Mouse (Mus musculus) retina, postnatal 7 days (tissue): Measurements from ENCODE around the gene Osbpl6.

Experiments
- DNase-seq: peaks from one replicate; pipeline ENCODE4 v3.0.0-alpha.2; 2012; ENCODE audit warnings: low read depth, low spot score

Osbpl6 gene

DNA sequence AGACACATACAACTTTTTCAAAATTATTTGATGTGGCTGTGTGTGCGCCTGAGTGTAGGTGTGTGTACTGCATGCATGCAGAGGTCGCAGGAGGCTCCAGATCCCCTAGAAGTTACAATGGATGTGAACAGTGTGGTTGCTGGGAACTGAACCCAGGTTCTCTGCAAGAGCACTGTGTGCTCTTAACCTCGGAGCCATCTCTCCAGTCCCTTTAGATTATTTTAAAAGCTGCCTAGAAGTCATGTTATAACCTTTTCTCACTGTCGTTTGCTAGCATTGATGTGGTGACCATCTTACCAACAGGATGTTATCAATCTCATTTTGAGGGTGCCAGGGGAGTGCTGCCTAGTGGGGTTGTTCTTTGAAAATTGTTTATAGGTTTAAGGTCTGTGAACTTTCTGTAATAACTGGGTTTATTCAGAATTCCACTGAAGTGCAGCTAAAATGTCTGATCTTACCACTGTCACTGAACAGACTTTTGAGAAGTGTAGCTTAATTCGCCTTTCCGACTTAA is 15.2 kb downstream of the Osbpl6 start:
- no peak for DNase-seq

DNA sequence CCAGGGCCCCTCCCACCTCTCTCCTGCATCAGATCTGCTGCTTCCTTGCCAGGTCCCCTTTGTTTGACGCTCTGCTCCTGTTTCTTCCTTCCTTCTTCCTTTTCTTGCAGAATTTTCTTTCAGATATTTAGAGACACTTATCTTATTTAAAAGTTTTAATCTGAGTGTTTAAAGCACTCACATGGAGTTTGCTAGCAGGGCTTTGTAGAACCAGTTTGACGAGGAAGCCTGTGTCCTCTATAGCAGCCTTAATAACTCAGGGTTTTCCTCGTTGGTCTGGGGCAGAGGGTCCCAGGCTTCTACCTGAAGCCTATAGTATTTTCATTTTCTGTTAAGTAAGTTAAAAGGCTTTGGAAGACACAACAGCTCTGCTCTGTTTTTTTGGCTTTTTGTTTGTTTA is 20.5 kb downstream of the Osbpl6 start:
- DNase-seq, result no peak

DNA sequence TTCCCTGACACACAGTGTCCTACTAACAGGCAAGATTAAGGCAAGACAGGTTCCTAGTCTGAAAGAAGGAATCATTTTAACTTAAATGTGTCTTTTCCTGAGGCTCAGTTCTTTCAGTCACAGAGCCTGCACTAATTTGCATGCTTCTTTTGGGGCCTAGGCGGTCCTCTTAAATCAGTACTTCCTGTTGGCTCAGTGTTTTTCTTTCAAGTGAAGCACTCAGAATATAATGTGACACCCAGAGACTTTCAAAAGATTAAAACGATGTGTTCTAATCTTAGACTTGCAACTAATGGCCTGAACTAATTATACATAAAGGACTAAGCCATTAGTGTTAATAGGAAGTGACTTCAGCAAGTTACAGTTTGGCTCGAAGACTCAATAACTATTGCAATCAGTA is 23.0 kb downstream of the Osbpl6 start:
- no peak for DNase-seq

DNA sequence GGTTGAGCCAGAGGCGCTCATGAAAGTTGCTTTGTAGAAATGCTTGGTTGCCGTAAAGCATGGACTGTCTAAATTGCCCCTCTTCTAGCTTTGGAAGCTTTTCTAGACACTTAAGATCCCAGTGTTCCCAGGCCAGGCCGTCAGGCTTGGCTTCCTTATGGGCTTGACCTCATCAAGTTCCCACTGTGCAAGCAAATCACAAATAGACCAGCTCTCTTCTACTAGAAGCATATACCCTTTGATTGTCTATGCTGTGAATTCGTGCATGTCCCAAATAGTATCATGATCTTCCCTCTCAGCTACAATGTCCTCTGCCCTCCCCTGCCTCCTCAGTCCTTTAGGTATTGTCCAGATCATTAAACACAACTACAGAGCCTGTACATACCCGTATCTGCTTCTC is 23.5 kb downstream of the Osbpl6 start:
- DNase-seq, result no peak

DNA sequence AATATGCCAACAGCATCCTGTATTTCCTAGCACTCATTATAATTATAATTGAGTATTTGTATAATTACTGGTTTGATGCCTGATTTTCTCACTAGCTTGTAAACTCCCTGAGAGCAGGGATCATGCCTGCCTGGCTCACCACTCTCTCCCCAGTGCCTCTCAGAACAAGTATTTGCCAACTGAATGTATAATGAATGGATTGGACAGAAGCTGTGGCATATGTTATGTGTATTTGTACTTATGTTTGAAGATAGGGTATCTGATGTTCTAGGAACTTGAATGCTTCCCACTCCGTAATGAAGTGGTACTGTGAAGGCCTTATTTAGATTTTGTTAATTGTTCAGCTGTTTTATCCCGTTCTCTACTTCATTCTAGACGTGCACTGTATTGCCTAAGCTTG is 24.2 kb downstream of the Osbpl6 start:
- DNase-seq, result no peak

DNA sequence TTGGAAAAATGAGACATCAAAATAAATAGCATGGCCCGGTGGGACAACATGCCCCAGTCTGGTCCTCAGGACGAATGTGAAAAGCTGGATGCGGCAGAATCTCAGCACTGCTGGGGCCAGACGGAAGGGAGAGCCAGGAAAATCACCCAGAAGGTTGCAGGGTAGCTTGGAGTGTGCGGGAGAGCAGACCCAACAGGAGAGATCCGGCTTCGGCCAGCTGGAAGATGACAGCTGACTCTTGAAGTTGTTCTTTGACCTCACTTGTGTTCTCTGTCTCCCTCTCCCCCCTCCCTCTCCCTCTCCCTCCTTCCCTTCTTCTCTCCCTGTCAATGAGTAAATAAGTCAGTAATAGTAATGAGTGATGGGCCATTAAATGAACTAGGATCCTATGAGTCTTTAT is 27.9 kb downstream of the Osbpl6 start:
- no peak for DNase-seq

DNA sequence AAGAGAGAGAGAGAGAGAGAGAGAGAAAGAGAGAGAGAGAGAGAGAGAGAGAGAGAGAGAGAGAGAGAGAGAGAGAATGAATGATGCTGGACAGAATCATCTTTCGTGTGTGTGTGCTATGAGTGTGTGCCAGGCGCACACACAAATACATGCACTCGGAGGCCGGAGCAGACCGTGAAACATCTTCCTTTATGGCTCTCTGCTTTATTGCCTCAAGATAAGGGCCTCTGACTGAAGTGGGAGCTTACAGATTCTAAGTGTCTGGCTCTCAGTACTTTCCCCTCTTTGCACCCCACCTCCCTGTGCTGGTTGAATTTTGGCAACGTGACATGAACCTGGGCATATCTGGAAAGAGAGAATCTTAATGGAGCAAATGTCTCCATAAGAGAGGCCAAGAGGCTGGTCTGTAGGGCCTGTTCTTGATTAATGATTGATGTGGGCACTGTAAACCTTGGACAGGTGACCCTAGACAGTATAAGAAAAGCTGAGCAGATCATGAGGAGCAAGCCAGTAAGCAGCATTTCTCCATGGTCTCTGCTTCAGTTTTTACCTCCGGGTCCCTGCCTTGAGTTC is 29.4 kb downstream of the Osbpl6 start:
- no peak for DNase-seq

DNA sequence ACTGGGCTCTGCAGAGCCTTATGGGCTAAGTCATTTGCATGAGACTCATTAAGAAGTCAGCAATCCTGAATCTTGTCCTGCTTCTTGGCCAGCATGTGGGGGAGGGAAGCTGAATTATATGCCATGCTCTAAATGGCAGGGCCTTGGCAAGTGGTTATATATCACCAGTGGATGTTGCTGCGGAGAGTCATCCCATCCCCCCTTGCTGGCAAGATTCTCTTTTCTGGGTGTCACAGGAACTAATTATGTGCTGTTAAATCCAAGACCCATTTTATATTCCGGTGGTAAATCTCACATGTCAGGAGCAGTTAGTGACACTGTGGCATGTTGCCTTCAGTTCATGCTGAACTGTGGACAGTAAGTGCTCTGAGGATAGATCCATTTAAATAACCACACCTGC is 31.1 kb downstream of the Osbpl6 start:
- DNase-seq, result no peak

DNA sequence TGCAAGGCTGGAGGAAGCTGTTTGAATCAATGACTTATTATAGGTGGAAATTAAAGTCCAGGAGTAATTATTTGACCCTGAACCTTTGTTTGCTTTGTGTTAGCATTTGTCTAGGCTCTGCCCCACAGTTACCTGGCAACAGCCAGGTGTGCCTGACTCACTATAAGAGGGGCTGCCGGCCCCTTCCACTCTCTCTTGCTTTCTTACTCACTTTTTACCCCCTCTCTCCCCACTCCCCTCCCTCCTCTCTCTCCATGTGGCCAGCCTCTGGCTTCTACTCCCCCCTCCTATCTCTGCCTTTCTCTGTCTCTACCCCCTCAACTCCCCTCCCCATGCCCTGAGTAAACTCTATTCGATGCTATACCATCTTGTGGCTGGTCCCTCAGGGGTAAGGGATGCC is 33.2 kb downstream of the Osbpl6 start:
- DNase-seq, result no peak

DNA sequence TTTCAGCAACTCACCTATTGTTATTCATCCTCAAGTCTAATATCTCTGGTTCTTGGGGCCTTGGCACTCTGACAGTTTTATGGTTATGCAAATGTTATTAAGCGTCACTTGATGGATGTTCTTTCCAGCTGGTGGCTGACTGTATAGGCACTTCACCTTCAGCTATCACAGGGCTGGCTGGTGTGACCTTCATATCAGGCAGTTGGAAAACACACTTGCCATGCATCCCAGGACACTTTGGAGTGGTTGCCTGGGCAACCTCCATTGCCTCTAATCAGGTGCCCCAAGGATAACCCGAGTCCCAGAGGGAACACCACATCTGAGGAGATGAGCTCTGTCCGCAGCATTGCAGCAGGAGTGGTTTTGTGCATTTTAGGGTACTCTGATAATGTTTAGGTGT is 35.8 kb downstream of the Osbpl6 start:
- no peak for DNase-seq

DNA sequence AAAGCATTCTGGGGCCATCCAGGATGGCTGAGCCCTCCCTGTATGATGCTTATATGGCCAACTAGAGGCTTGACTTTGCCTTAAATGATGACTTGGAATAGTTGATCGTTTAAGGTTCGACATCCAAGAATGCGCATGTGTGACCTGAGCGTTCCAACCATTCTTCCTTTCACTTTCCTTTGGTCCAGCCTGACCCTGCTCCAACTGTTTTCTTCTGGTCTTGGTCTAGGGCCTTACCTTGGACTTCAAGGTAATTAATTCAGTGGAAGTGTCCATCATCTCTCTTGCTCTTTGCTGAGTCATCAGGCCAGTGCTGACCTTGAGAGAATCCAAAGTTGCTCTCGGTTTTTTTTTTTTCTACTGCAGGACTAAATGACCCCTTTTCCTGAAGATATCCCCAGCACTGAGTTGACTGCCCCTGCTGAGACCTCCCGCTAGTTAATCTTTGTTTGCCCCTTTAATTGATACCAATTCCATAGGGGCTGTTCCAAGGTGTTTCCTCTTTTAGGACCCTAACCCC is 43.6 kb downstream of the Osbpl6 start:
- no peak for DNase-seq

DNA sequence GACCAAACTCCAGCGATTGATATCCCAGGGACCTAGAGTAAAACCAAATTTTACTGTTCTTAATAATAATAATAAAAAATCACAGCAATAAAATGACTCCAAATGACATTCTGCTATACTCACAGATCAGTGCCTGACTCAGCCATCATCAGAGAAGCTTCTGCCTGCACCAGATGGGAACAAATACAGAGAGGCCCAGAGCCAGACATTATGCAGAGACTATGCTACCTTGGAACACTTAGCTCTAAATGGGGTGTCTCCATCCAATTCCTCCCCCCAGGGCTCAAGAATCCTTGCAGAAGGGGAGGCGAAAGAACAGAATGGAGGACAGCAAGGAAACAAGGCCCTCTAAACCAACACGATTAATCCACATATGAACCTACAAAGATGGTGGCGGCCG is 60.4 kb downstream of the Osbpl6 start:
- DNase-seq, result no peak

DNA sequence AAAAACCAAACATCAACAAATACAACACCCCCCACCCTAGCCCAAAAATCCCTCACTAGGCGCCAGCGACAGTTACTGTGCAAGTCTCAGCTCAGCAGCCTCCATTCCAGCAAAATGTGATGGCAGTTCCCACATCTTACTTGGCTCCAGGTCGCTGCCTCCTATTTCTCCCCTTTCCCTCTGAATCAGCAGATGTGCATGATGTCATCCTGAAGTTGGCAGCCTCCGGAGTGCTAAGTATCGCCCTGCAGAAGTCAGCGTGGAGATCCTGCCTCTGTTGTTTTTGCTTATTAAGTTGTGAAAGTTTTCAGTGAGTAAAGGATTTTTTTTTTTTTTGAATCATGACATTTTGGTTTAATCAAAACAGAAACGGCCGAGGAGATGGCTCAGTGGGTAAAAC is 61.9 kb downstream of the Osbpl6 start:
- DNase-seq, result no peak

DNA sequence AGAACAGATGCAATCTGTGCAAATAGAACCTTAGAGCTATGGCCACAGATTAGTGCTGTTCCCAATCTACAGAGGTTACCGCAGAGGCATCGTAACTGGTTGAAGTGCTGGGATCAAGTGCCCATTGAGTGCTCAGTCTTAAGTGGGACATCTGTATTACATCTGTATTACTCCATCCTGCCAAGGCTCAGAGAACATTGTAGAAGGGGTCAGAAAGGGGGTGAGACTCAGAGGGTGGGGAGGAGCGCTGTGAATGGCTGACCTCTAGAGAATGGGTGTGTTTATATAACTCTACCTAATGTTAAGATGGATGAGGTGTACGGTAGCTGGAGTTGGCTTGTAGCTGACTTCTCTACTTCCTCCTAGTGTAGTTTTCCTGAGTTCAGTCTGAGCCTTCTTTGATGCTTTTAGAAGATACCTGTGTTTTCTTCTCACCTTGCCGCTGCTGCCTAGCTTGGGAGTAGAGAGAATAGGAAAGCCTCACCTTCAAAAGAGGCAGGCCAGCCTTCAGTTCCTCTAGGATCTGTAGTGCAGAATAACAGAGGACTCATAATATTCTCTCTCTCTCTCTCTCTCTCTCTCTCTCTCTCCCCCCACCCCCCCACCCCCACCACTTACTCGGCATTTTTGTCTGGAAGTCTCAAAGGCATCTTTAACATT is 62.9 kb downstream of the Osbpl6 start:
- DNase-seq, result no peak

DNA sequence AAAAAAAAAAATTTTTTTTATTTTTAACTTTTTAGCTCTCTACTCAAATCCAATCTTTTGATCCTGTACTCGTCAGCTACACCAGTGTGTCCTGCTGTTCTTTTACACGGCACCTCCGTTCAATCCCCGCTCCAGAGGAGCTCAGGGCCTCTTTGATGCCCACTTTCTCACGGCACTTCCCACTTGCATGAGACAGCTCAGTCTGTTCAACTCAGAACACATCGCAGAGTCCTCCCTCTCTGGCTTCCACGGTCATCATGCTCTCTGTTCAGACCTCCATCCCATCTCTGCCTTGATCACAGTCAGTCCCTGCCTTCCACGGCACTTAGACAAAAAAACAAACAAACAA is 63.4 kb downstream of the Osbpl6 start:
- no peak for DNase-seq

DNA sequence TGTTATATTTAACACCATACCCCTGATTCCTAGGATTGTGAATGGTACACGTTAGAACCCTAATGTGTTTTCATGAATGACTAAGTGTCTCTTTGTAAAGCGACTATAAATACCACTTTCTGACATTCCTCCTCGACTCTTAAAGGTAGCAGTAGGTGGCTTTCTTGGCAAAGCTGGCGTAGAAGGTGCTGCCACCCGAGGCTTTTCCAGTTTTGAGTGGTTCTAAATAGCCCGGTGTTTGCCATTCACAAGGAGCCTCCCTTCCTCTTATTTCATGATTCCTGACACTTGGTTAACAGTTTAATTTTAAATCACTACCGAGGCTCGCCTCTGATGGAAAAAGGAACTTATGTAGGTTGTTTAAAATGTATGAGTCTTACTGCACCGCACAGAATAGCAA is 64.1 kb downstream of the Osbpl6 start:
- DNase-seq, result no peak

DNA sequence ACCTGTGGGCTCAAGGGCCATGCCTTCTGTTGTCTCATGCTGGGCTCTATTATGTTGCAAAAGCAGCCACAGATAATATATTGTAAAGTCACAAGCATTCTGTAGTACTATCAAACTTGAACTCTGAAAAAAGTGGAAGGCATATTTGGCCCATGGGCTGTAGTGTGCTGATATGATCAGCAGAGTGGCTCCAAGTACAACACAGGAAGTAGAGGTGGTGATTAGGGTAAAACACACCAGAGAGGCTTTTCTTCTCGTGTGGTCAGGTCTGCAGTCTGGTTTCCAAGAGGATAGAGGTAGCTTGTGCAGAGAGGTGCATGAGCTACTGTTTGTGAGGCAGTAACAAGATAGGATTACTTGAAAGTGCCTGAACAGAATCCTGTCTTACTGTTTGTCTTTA is 69.5 kb downstream of the Osbpl6 start:
- no peak for DNase-seq

DNA sequence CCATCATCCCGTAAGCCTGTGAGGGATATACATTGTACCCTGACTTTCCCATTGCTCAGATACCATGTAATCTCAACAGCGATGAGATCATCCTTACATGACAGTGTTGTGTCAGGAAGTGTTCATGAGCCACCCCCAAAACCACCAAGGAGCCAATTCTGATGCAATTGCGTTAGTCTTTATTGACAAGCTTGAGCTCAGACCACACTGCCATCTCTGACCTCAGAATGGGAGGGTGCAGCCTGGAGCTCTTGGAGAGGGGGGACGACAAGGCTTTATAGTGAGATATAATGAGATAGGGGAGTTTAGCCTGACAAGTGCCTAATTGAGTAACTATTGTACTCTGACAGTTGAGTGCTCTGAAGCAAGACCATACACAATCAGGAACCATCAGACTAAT is 82.5 kb downstream of the Osbpl6 start:
- DNase-seq, result no peak

DNA sequence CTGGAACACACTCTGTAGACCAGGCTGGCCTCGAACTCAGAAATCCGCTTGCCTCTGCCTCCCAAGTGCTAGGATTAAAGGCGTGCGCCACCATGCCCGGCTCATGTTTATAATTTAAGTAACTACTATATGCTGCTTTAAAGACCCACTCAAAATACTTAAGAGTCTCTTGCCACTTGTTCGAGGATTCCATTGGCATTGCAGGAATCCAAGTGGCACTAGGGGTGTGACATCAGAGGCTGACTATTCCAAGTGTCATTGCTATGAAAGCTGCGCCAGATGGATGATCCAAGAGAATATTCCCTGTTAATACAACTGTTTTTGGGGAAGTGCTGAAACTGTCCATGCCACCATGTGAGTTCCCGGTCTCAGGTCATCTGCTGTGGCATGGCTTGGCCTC is 83.9 kb downstream of the Osbpl6 start:
- DNase-seq, result no peak

DNA sequence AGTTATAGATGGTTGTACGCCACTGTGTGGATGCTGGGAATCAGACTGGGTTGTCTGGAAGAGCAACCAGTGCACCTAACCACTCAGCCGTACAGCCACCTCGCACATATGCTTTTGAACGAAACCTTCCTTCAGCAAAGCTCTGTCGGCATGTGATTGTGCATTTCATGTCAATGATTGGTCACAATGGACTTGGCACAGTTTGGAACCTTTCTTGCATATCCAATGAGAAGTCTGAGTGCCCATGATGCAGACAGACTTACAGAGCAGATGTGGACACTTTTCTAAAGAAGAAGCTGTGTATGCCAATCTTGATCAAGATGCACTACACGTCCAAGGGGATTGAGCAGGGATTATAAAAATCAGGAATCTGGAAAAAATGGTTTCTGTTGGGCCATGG is 85.1 kb downstream of the Osbpl6 start:
- DNase-seq, result no peak

DNA sequence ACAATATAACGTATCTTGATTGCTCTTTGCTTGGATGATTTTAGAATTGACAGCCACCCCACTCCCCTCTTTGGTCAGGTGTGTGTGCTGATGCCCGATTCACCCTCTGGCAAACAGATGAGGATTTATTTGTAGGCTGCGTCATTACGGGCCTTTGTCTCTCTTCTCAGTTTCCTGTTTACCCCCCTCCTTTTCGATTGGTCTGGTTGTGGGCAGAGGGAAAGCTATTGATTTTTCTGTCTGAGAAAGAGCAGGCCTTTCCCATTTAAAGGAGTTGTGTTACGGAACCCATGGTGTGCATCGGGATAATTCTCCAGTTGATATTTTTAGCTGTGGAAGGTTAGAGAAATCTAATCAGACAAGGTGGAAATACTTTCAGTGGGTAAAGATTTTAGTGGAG is 85.9 kb downstream of the Osbpl6 start:
- DNase-seq, result no peak

DNA sequence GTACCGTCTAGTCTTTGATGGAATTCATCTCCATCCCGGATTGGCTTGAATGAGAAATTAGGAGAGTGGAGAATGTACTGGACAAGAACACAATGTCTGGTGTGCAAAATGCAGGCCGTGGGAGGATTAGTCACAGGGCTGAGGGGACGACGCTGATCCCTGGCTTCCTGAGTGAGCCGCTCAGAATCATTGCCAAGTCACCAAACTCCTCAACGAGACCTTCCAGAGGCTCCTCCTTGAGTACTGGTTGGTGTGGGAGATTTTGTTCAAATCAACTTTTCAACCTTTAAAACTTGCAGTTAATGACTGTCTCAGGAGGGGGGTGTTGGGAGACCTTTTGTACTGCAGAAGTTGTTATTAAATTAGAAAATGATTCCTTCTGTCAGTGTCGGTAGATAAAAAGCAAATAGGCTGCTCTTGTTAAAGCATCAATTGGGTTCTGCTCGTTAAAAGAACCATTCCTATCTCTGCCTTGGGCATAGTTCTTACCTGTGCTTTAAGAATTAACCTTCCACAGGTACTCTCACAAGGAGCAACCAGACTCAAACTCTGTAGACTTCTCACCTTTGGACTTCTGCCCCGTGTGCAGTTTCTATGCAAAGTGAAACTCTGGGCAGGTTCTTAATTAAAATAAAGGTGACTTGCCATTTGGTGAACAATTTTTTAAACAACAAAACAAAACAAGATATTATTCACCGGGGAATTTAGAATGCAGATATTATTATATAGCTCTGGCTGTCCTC is 89.9 kb downstream of the Osbpl6 start:
- no peak for DNase-seq

DNA sequence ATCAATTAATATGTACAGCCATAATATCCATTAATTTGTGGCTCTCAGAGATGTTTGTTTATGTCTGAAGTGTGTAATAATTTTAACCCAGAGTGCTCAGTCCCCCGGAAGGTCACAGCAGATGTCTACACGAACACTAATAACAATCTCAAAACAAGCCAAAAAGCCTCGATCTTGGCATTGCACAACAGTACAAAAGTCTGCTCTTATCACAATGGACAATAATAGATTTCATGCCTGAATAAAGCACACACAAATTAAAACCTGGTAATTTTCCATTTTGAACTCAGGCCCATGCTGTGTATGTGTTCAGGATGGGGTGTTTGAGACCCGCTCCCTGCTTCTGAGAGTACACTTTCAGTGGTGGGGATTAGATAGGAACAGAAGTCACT is 90.4 kb downstream of the Osbpl6 start:
- DNase-seq, result no peak
